Mouse (Mus musculus) midbrain, embryonic 13.5 days (tissue): ENCODE results near the gene Pcnp. TPM values are rescaled to one million over a fixed set of nuclear protein-coding genes. Genes with fewer than 3 reads are reported as not detected.

Experiments used
- ATAC-seq: fragments of 200-750 bp; cut with Nextera tagmentation; 2 replicates; pipeline ENCODE4 v1.8.0; 2017; ENCODE audit warnings: mild to moderate bottlenecking, moderate TSS enrichment, moderate library complexity
- H3K27ac ChIP-seq: fragments of 300-500 bp; sonication (generic); 2 replicates; pipeline ENCODE4 v1.5.1; 2015; ENCODE audit warnings: inconsistent platforms, mild to moderate bottlenecking, moderate library complexity
- H3K27me3 ChIP-seq: fragments of 300-500 bp; sonication (generic); 2 replicates; pipeline ENCODE4 v1.6.1; 2015; ENCODE audit warnings: mild to moderate bottlenecking, inconsistent platforms
- H3K36me3 ChIP-seq: fragments of 300-500 bp; sonication (generic); 2 replicates; pipeline ENCODE4 v1.6.1; 2015; ENCODE audit warnings: mild to moderate bottlenecking, inconsistent platforms
- H3K4me1 ChIP-seq: fragments of 300-500 bp; sonication (generic); replicated peaks from 2 replicates; pipeline ENCODE4 v1.6.1; 2015; ENCODE audit warnings: inconsistent platforms
- H3K4me2 ChIP-seq: fragments of 300-500 bp; sonication (generic); replicated peaks from 2 replicates; pipeline ENCODE4 v1.6.1; 2015; ENCODE audit warnings: moderate library complexity, mild to moderate bottlenecking, inconsistent platforms
- H3K4me3 ChIP-seq: fragments of 300-500 bp; sonication (generic); replicated peaks from 2 replicates; pipeline ENCODE4 v1.5.1; 2015; ENCODE audit warnings: mild to moderate bottlenecking, inconsistent platforms
- H3K9ac ChIP-seq: fragments of 300-500 bp; sonication (generic); replicated peaks from 2 replicates; pipeline ENCODE4 v1.6.1; 2015; ENCODE audit warnings: mild to moderate bottlenecking, inconsistent platforms
- H3K9me3 ChIP-seq: fragments of 300-500 bp; sonication (generic); 2 replicates; pipeline ENCODE4 v1.6.1; 2016; ENCODE audit warnings: mild to moderate bottlenecking, inconsistent platforms
- WGBS: fragments of 180-500 bp; shearing (Covaris S2); methylation state at CpG from one replicate; pipeline ENCODE4 v1.1.7; 2015; 5-methylcytosine and 5-hydroxymethylcytosine counted together
- polyA plus RNA-seq: library from polyadenylated mRNA; unstranded; fragments of >200 nt; fragmentation: Nextera tagmentation; extraction: Ambion mirVana; gene quantifications from 2 replicates; pipeline ENCODE4 v1.2.1, GENCODE M21; 2015

Gene Pcnp
- polyA plus RNA-seq, 1 experiment from 2014 or later = 259 TPM

GRCm38 (mm10) chr16:56028722-56029551, 602 bp downstream of the Pcnp start:
- no peaks in the 10 kb centered on the region for H3K27me3 ChIP-seq
- H3K27ac ChIP-seq = peak overlapping the region; percentile 95
- peaks cover 34% of the 10 kb centered on the region for H3K36me3 ChIP-seq
- peak overlapping the region; percentile 96 for H3K9ac ChIP-seq
- H3K9me3 ChIP-seq = no peaks in the 10 kb centered on the region
- peak overlapping the region; percentile 86 for H3K4me3 ChIP-seq
- peaks cover 38% of the 10 kb centered on the region for H3K4me1 ChIP-seq
- under 1% methylated on average over 62 of the region's 62 CpGs for WGBS
- ATAC-seq = peak; percentile 90
- peak overlapping the region; percentile 72 for H3K4me2 ChIP-seq

GRCm38 (mm10) chr16:56027854-56028629, 1.5 kb downstream of the Pcnp start:
- WGBS = 51% methylated on average over 12 of the region's 12 CpGs
- Histone ChIP-seq H3K4me2 (peak overlapping the region; percentile 72), H3K9me3 (no peaks in the 10 kb centered on the region), H3K27me3 (no peaks in the 10 kb centered on the region), H3K4me3 (peak overlapping the region; percentile 86), H3K4me1 (peaks cover 38% of the 10 kb centered on the region), H3K36me3 (peaks cover 31% of the 10 kb centered on the region), H3K9ac (peak overlapping the region; percentile 96), H3K27ac (no peak overlapping the region)
- no peak for ATAC-seq

DNA sequence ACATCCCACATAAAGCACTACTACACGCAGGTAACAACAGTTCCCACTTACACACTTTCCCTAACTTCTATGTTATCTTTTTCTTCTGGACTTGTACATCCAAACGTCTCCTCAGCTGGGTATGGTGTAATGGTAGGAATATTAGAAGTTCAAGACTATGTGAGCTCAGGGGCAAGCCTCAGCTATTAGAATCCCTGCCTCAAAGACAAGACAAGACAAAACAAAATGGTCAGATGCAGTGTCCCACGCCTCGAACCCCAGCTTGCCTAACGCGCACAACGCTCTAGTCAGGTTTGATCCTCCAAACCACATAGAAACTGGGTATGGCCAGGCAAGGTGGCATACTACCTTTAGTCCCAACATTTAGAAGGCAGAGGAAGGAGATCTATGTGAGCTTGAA, 9.9 kb downstream of the Pcnp start:
- ATAC-seq = no peak
- Histone ChIP-seq H3K4me2 (no peak overlapping the region), H3K4me3 (no peak overlapping the region), H3K27ac (no peak overlapping the region), H3K36me3 (peaks cover 53% of the 10 kb centered on the region), H3K27me3 (no peaks in the 10 kb centered on the region), H3K4me1 (peaks cover 2% of the 10 kb centered on the region; the same call in 1 of the 2 replicates), H3K9ac (no peak overlapping the region), H3K9me3 (no peaks in the 10 kb centered on the region)
- WGBS = 96% methylated on average over 7 of the region's 7 CpGs

- 91% methylated on average over 7 of the region's 7 CpGs for WGBS
These were observed 15.5 kb downstream of the Pcnp start for GRCm38 (mm10) chr16:56014076-56014475.

GRCm38 (mm10) chr16:56012789-56013743, 16.5 kb downstream of the Pcnp start:
- Histone ChIP-seq H3K36me3 (peaks cover 51% of the 10 kb centered on the region), H3K4me1 (no peaks in the 10 kb centered on the region), H3K27ac (no peak overlapping the region), H3K4me2 (no peak overlapping the region), H3K27me3 (no peaks in the 10 kb centered on the region), H3K9ac (no peak overlapping the region), H3K9me3 (no peaks in the 10 kb centered on the region), H3K4me3 (no peak overlapping the region)
- ATAC-seq = no peak
- 88% methylated on average over 10 of the region's 10 CpGs for WGBS

More at GRCm38 (mm10) chr16:56014076-56014475, 15.5 kb downstream of the Pcnp start:
- Histone ChIP-seq H3K27me3 (no peaks in the 10 kb centered on the region), H3K4me2 (no peak overlapping the region), H3K27ac (no peak overlapping the region), H3K4me1 (no peaks in the 10 kb centered on the region), H3K36me3 (peaks cover 59% of the 10 kb centered on the region), H3K4me3 (no peak overlapping the region), H3K9ac (no peak overlapping the region), H3K9me3 (no peaks in the 10 kb centered on the region)
- ATAC-seq = no peak

- H3K27ac ChIP-seq = no peak overlapping the region
- H3K4me3 ChIP-seq = no peak overlapping the region
- H3K9me3 ChIP-seq = no peaks in the 10 kb centered on the region
- no peak for ATAC-seq
- no peak overlapping the region for H3K4me2 ChIP-seq
- no peaks in the 10 kb centered on the region for H3K27me3 ChIP-seq
- 95% methylated on average over 1 of the region's 1 CpGs for WGBS
- H3K4me1 ChIP-seq = no peaks in the 10 kb centered on the region
- H3K36me3 ChIP-seq = peaks cover 59% of the 10 kb centered on the region
- H3K9ac ChIP-seq = no peak overlapping the region
These were observed 20.7 kb downstream of the Pcnp start for GRCm38 (mm10) chr16:56008862-56009261.

GRCm38 (mm10) chr16:56006798-56007197, 22.7 kb downstream of the Pcnp start:
- peaks cover 57% of the 10 kb centered on the region for H3K36me3 ChIP-seq
- WGBS = 97% methylated on average over 11 of the region's 11 CpGs
- no peak overlapping the region for H3K4me3 ChIP-seq
- H3K4me1 ChIP-seq = no peaks in the 10 kb centered on the region
- no peak overlapping the region for H3K4me2 ChIP-seq
- no peaks in the 10 kb centered on the region for H3K9me3 ChIP-seq
- no peaks in the 10 kb centered on the region for H3K27me3 ChIP-seq
- no peak for ATAC-seq
- H3K27ac ChIP-seq = no peak overlapping the region
- H3K9ac ChIP-seq = no peak overlapping the region

DNA sequence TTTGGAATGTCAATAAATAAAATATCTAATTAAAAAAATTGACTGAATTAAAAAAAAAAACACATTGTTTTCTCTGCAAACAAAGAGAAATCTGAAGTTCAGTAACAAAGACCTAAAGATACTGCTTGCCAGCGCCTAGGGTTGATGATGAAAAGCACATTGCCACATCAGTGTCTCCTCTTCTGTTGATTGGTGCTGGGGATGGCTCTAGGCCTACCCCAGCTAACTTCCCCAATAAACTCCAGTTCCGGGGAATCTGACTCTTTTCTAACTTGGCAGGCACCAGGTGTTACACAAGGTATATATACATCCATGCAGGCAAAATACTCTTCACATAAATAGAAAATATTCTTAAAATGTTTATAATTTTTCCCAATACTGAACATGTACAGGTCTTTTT, 35.3 kb downstream of the Pcnp start:
- no peaks in the 10 kb centered on the region for H3K4me1 ChIP-seq
- no peak overlapping the region for H3K27ac ChIP-seq
- no peaks in the 10 kb centered on the region for H3K9me3 ChIP-seq
- H3K27me3 ChIP-seq = no peaks in the 10 kb centered on the region
- no peak for ATAC-seq
- 96% methylated on average over 2 of the region's 2 CpGs for WGBS
- no peak overlapping the region for H3K9ac ChIP-seq
- H3K36me3 ChIP-seq = peaks cover 43% of the 10 kb centered on the region
- H3K4me2 ChIP-seq = no peak overlapping the region
- H3K4me3 ChIP-seq = no peak overlapping the region

DNA sequence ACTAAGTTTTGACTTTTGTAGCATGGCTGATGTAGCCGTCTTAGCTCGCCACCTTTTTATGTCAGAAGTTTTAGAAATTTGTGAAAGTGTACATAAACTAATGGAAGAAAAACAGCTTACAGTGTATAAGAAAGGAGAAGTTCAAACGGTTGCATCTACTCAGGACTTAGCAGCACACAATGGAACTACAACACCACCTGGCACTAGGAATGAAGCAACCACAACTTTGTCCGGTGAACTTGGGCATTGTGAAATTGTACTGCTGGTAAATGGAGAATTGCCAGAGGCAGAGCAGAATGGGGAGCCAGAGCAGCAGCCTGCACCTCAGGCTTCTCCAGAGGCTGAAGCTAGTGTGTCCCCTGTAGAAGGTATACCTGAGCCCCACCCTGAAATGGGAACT, 39.2 kb downstream of the Pcnp start:
- ATAC-seq = no peak
- H3K36me3 ChIP-seq = peaks cover 45% of the 10 kb centered on the region
- 93% methylated on average over 4 of the region's 4 CpGs for WGBS
- H3K9ac ChIP-seq = no peak overlapping the region
- no peak overlapping the region for H3K4me2 ChIP-seq
- no peaks in the 10 kb centered on the region for H3K4me1 ChIP-seq
- no peaks in the 10 kb centered on the region for H3K9me3 ChIP-seq
- no peak overlapping the region for H3K27ac ChIP-seq
- H3K27me3 ChIP-seq = no peaks in the 10 kb centered on the region
- H3K4me3 ChIP-seq = no peak overlapping the region

DNA sequence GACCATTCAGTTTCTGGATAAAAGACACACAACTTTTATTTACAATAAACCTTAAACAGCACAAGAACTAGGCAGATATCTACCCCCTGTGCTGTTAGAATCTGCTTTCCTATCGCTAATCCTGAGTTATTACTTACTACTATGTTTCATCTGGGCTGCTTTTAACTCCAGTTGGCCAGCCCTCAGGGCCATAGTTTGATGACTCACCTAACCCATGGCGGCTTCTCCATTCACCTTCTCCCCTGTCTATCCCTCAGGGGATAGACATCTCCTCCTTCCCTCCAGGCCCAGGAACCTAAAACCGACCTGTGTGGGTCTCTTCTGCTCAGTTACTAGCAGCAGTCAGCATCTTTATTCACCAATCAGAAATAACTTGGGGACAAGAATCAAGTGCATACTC, 43.5 kb downstream of the Pcnp start:
- no peak overlapping the region for H3K4me2 ChIP-seq
- H3K36me3 ChIP-seq = peaks cover 45% of the 10 kb centered on the region
- H3K4me3 ChIP-seq = no peak overlapping the region
- no peaks in the 10 kb centered on the region for H3K9me3 ChIP-seq
- no peaks in the 10 kb centered on the region for H3K27me3 ChIP-seq
- 97% methylated on average over 3 of the region's 3 CpGs for WGBS
- no peak for ATAC-seq
- no peaks in the 10 kb centered on the region for H3K4me1 ChIP-seq
- no peak overlapping the region for H3K9ac ChIP-seq
- H3K27ac ChIP-seq = no peak overlapping the region

DNA sequence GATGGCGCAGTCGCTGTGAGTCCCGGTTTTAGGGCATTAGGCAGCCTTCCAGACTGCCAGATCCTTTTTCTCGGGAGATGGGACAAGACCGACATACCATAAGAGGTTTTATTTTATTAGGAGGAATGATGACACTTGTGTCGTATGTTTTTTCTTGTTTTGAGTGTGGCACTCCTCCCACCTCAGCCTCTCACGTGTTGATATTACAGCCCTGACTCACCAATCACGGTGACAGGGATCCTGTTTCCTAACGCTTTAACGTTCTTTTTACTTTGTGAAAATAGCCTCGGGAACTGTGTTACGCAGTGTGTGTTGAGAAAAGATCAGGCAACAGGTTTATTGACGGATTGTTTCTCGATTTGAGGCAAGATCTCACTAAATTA, 54.6 kb downstream of the Pcnp start:
- Histone ChIP-seq H3K4me1 (peaks cover 30% of the 10 kb centered on the region), H3K27me3 (no peaks in the 10 kb centered on the region), H3K9ac (peak overlapping the region; percentile 94), H3K36me3 (peaks cover 29% of the 10 kb centered on the region), H3K9me3 (no peaks in the 10 kb centered on the region), H3K4me3 (peak overlapping the region; percentile 100), H3K4me2 (peak overlapping the region; percentile 80), H3K27ac (peak overlapping the region; percentile 90)
- ATAC-seq = no peak
- WGBS = 15% methylated on average over 14 of the region's 14 CpGs
